Mouse (Mus musculus) bone marrow, adult 2 months (tissue): Measurements from ENCODE around the gene Itga6.

Source experiments
- CTCF ChIP-seq: fragments of 200-500 bp; IDR thresholded peaks from 2 replicates; pipeline ENCODE4 v1.5.1; 2011; ENCODE audit warnings: low read length, control low read depth; ENCODE audit not compliant: control insufficient read depth, insufficient read depth
- POLR2A ChIP-seq: fragments of 200-500 bp; IDR thresholded peaks from 2 replicates; pipeline ENCODE4 v1.6.1; 2011; ENCODE audit warnings: low read depth, mild to moderate bottlenecking, control low read depth, low read length, borderline replicate concordance; ENCODE audit not compliant: control insufficient read depth

DNA sequence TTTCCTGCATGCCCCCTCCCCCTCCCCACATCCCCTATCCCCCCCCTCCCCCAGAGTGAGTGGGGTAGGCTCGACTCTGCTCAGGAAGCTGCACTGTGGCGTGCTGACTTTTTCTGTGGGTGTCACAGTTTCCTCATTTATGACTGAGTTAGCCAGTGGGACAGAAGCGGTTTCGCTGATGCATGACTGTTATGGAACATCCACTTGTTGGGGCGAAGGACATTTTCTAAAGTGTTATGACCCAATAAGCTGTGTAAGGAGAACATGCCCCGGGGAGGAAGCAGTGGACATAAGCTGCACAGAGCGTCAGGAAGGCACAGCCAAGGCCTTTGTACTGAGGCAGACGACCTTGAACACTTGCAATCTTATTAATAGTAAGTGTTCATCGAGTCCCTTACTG, 97.9 kb downstream of the Itga6 start:
- TF ChIP-seq CTCF: no peak
- no peak for TF ChIP-seq POLR2A
